Mouse (Mus musculus): ENCODE results near the gene Maats1. TPM values are rescaled to one million over a fixed set of nuclear protein-coding genes. Genes with fewer than 3 reads are reported as not detected.

The Maats1 gene
- polyA plus RNA-seq, 1 experiment, result 0.04 TPM

- H3K27me3 ChIP-seq (ENCODE audit: control insufficient read depth, insufficient read depth, low read length), result no peaks in the 10 kb centered on the region
- DNase-seq (ENCODE audit: low read depth in 1 of 2, low spot score in 2 of 2), result no peak
- TF ChIP-seq POLR2A (IDR thresholded peaks at IDR 0.05; ENCODE audit: low read depth, low read length) (no peak), CTCF (IDR thresholded peaks at IDR 0.05; ENCODE audit: extremely low read depth, insufficient read depth, insufficient read length, insufficient replicate concordance) (no peak)
- 74% methylated on average over 4 of the region's 4 CpGs for WGBS
- no peaks in the 10 kb centered on the region for H3K4me1 ChIP-seq (ENCODE audit: control insufficient read depth, insufficient read depth, insufficient read length)
- H3K27ac ChIP-seq (ENCODE audit: insufficient read depth, low read length), result no peak overlapping the region
- no peak overlapping the region for H3K4me3 ChIP-seq (ENCODE audit: extremely low read depth, insufficient read depth, insufficient read length)
- no peaks in the 10 kb centered on the region for H3K36me3 ChIP-seq (ENCODE audit: control insufficient read depth, insufficient read depth, low read length)
Measured at GRCm38 (mm10) chr16:38366231-38366630, 24.3 kb upstream of the Maats1 start.

GRCm38 (mm10) chr16:38365390-38365789 lies 23.4 kb upstream of the Maats1 start:
- H3K4me1 ChIP-seq (ENCODE audit: control insufficient read depth, insufficient read depth, insufficient read length), result no peaks in the 10 kb centered on the region
- no peaks in the 10 kb centered on the region for H3K36me3 ChIP-seq (ENCODE audit: control insufficient read depth, insufficient read depth, low read length)
- H3K27ac ChIP-seq (ENCODE audit: insufficient read depth, low read length), result no peak overlapping the region
- H3K27me3 ChIP-seq (ENCODE audit: control insufficient read depth, insufficient read depth, low read length), result no peaks in the 10 kb centered on the region
- WGBS, result 96% methylated on average over 10 of the region's 10 CpGs
- no peak overlapping the region for H3K4me3 ChIP-seq (ENCODE audit: extremely low read depth, insufficient read depth, insufficient read length)
- DNase-seq (ENCODE audit: low read depth in 1 of 2, low spot score in 2 of 2), result no peak
- TF ChIP-seq CTCF (IDR thresholded peaks at IDR 0.05; ENCODE audit: extremely low read depth, insufficient read depth, insufficient read length, insufficient replicate concordance), result no peak
- TF ChIP-seq POLR2A (IDR thresholded peaks at IDR 0.05; ENCODE audit: low read depth, low read length), result no peak

- 85% methylated on average over 7 of the region's 7 CpGs for WGBS
- TF ChIP-seq CTCF (IDR thresholded peaks at IDR 0.05; ENCODE audit: extremely low read depth, insufficient read depth, insufficient read length, insufficient replicate concordance), result no peak
- TF ChIP-seq POLR2A (IDR thresholded peaks at IDR 0.05; ENCODE audit: low read depth, low read length), result no peak
Measured at GRCm38 (mm10) chr16:38363657-38364056, 21.7 kb upstream of the Maats1 start.

GRCm38 (mm10) chr16:38363256-38363595 lies 21.3 kb upstream of the Maats1 start:
- TF ChIP-seq POLR2A (IDR thresholded peaks at IDR 0.05; ENCODE audit: low read depth, low read length), result no peak
- TF ChIP-seq CTCF (IDR thresholded peaks at IDR 0.05; ENCODE audit: extremely low read depth, insufficient read depth, insufficient read length, insufficient replicate concordance), result no peak
- 78% methylated on average over 3 of the region's 3 CpGs for WGBS
- no peak overlapping the region for H3K27ac ChIP-seq (ENCODE audit: insufficient read depth, low read length)

More at GRCm38 (mm10) chr16:38363657-38364056, 21.7 kb upstream of the Maats1 start:
- H3K27me3 ChIP-seq (ENCODE audit: control insufficient read depth, insufficient read depth, low read length), result no peaks in the 10 kb centered on the region
- H3K36me3 ChIP-seq (ENCODE audit: control insufficient read depth, insufficient read depth, low read length), result no peaks in the 10 kb centered on the region
- no peak for DNase-seq (ENCODE audit: low read depth in 1 of 2, low spot score in 2 of 2)
- no peak overlapping the region for H3K4me3 ChIP-seq (ENCODE audit: extremely low read depth, insufficient read depth, insufficient read length)
- H3K4me1 ChIP-seq (ENCODE audit: control insufficient read depth, insufficient read depth, insufficient read length), result no peaks in the 10 kb centered on the region
- H3K27ac ChIP-seq (ENCODE audit: insufficient read depth, low read length), result no peak overlapping the region

GRCm38 (mm10) chr16:38362493-38363255 lies 20.7 kb upstream of the Maats1 start:
- WGBS, result 90% methylated on average over 20 of the region's 20 CpGs
- DNase-seq (ENCODE audit: low read depth in 1 of 2, low spot score in 2 of 2), result no peak
- Histone ChIP-seq H3K36me3 (ENCODE audit: control insufficient read depth, insufficient read depth, low read length) (no peaks in the 10 kb centered on the region), H3K4me1 (ENCODE audit: control insufficient read depth, insufficient read depth, insufficient read length) (no peaks in the 10 kb centered on the region), H3K27ac (ENCODE audit: insufficient read depth, low read length) (no peak overlapping the region), H3K4me3 (ENCODE audit: extremely low read depth, insufficient read depth, insufficient read length) (no peak overlapping the region), H3K27me3 (ENCODE audit: control insufficient read depth, insufficient read depth, low read length) (no peaks in the 10 kb centered on the region)
- TF ChIP-seq POLR2A (IDR thresholded peaks at IDR 0.05; ENCODE audit: low read depth, low read length), result no peak
- TF ChIP-seq CTCF (IDR thresholded peaks at IDR 0.05; ENCODE audit: extremely low read depth, insufficient read depth, insufficient read length, insufficient replicate concordance), result no peak

More at GRCm38 (mm10) chr16:38363256-38363595, 21.3 kb upstream of the Maats1 start:
- Histone ChIP-seq H3K27me3 (ENCODE audit: control insufficient read depth, insufficient read depth, low read length) (no peaks in the 10 kb centered on the region), H3K4me3 (ENCODE audit: extremely low read depth, insufficient read depth, insufficient read length) (no peak overlapping the region), H3K4me1 (ENCODE audit: control insufficient read depth, insufficient read depth, insufficient read length) (no peaks in the 10 kb centered on the region), H3K36me3 (ENCODE audit: control insufficient read depth, insufficient read depth, low read length) (no peaks in the 10 kb centered on the region)
- no peak for DNase-seq (ENCODE audit: low read depth in 1 of 2, low spot score in 2 of 2)

- TF ChIP-seq CTCF (IDR thresholded peaks at IDR 0.05; ENCODE audit: extremely low read depth, insufficient read depth, insufficient read length, insufficient replicate concordance), result no peak
- TF ChIP-seq POLR2A (IDR thresholded peaks at IDR 0.05; ENCODE audit: low read depth, low read length), result no peak
- WGBS, result 79% methylated on average over 10 of the region's 10 CpGs
- Histone ChIP-seq H3K4me3 (ENCODE audit: extremely low read depth, insufficient read depth, insufficient read length) (no peak within 1 kb of the TSS), H3K4me1 (ENCODE audit: control insufficient read depth, insufficient read depth, insufficient read length) (no peaks in the 10 kb centered on the region), H3K27me3 (ENCODE audit: control insufficient read depth, insufficient read depth, low read length) (no peaks in the 10 kb centered on the region), H3K36me3 (ENCODE audit: control insufficient read depth, insufficient read depth, low read length) (no peaks in the 10 kb centered on the region; the same call in 1 of the 2 replicates), H3K27ac (ENCODE audit: insufficient read depth, low read length) (no peak within 1 kb of the TSS)
- no peak for DNase-seq (ENCODE audit: low read depth in 1 of 2, low spot score in 2 of 2)
Measured at GRCm38 (mm10) chr16:38361933-38362332, 20.0 kb upstream of the Maats1 start, which contains the start of gene Popdc2. Gene Popdc2 (plus strand): TSS chr16:38362209.

- Histone ChIP-seq H3K4me3 (ENCODE audit: extremely low read depth, insufficient read depth, insufficient read length) (no peak overlapping the region), H3K36me3 (ENCODE audit: control insufficient read depth, insufficient read depth, low read length) (peaks cover 5% of the 10 kb centered on the region; the same call in 1 of the 2 replicates), H3K4me1 (ENCODE audit: control insufficient read depth, insufficient read depth, insufficient read length) (no peaks in the 10 kb centered on the region), H3K27me3 (ENCODE audit: control insufficient read depth, insufficient read depth, low read length) (no peaks in the 10 kb centered on the region), H3K27ac (ENCODE audit: insufficient read depth, low read length) (no peak overlapping the region)
- no peak for TF ChIP-seq POLR2A (IDR thresholded peaks at IDR 0.05; ENCODE audit: low read depth, low read length)
- TF ChIP-seq CTCF (IDR thresholded peaks at IDR 0.05; ENCODE audit: extremely low read depth, insufficient read depth, insufficient read length, insufficient replicate concordance), result no peak
- 72% methylated on average over 2 of the region's 2 CpGs for WGBS
- no peak for DNase-seq (ENCODE audit: low read depth in 1 of 2, low spot score in 2 of 2)
Measured at GRCm38 (mm10) chr16:38360317-38360716, 18.4 kb upstream of the Maats1 start.

Data from spleen, adult 2 months (tissue).